Mouse (Mus musculus) heart, embryonic 16.5 days (tissue): ENCODE data around the gene Scn5a. TPM values are rescaled to one million over a fixed set of nuclear protein-coding genes. Genes with fewer than 3 reads are reported as not detected.

Experiments used
- ATAC-seq: fragments of 200-750 bp; cut with Nextera tagmentation; replicated peaks from 2 replicates; pipeline ENCODE4 v1.8.0; 2017; ENCODE audit warnings: moderate number of reproducible peaks; ENCODE audit not compliant: insufficient read depth, low FRiP score; ENCODE audit errors: extremely low read depth
- H3K27ac ChIP-seq: fragments of 300-500 bp; sonication (generic); 2 replicates; pipeline ENCODE4 v1.5.1; 2014; ENCODE audit warnings: mild to moderate bottlenecking, low read length, control low read depth, moderate library complexity
- H3K27me3 ChIP-seq: fragments of 300-500 bp; sonication (generic); 2 replicates; pipeline ENCODE4 v1.6.1; 2014; ENCODE audit warnings: low read length, mixed read lengths; ENCODE audit not compliant: control insufficient read depth, insufficient read depth
- H3K36me3 ChIP-seq: fragments of 300-500 bp; sonication (generic); 2 replicates; pipeline ENCODE4 v1.6.1; 2014; ENCODE audit not compliant: control insufficient read depth, insufficient read depth
- H3K4me1 ChIP-seq: fragments of 300-500 bp; sonication (generic); 2 replicates; pipeline ENCODE4 v1.6.1; 2014; ENCODE audit warnings: low read length, mixed read lengths; ENCODE audit not compliant: control insufficient read depth, insufficient read depth
- H3K4me2 ChIP-seq: fragments of 300-500 bp; sonication (generic); 2 replicates; pipeline ENCODE4 v1.6.1; 2014; ENCODE audit warnings: low read depth, mild to moderate bottlenecking, control low read depth, low read length
- H3K4me3 ChIP-seq: fragments of 300-500 bp; sonication (generic); 2 replicates; pipeline ENCODE4 v1.5.1; 2014; ENCODE audit warnings: mild to moderate bottlenecking, control low read depth, low read length
- H3K9ac ChIP-seq: fragments of 300-500 bp; sonication (generic); 2 replicates; pipeline ENCODE4 v1.6.1; 2014; ENCODE audit warnings: low read length, control low read depth
- H3K9me3 ChIP-seq: fragments of 300-500 bp; sonication (generic); replicated peaks from 2 replicates; pipeline ENCODE4 v1.6.1; 2016; ENCODE audit warnings: low read length; ENCODE audit not compliant: control insufficient read depth
- WGBS: fragments of 180-500 bp; shearing (Covaris S2); extraction: QIAGEN DNeasy Blood & Tissue Kit; methylation state at CpG from one replicate; pipeline ENCODE4 v1.1.7; 2014; 5-methylcytosine and 5-hydroxymethylcytosine counted together
- polyA plus RNA-seq: library from polyadenylated mRNA; unstranded; fragments of >200 nt; fragmentation: Nextera tagmentation; extraction: Ambion mirVana; gene quantifications from 2 replicates; pipeline ENCODE4 v1.2.1, GENCODE M21; 2015

Scn5a gene
- polyA plus RNA-seq, result 7.5 and 9.0 TPM in 2 replicates

GRCm38 (mm10) chr9:119578636-119579438, at the start of gene Scn5a:
Gene Scn5a, minus strand, starts transcription at chr9:119579016.
- peak within 1 kb of the TSS; percentile 87 for H3K9ac ChIP-seq
- no peaks in the 10 kb centered on the region for H3K36me3 ChIP-seq
- peak within 1 kb of the TSS; percentile 91 for H3K4me2 ChIP-seq
- under 1% methylated on average over 72 of the region's 99 CpGs for WGBS
- peaks cover 31% of the 10 kb centered on the region for H3K4me1 ChIP-seq
- peaks cover 52% of the 10 kb centered on the region for H3K27me3 ChIP-seq
- peak; percentile 81 for ATAC-seq
- peak within 1 kb of the TSS; percentile 25 for H3K27ac ChIP-seq
- no peaks in the 10 kb centered on the region for H3K9me3 ChIP-seq
- peak within 1 kb of the TSS; percentile 75 for H3K4me3 ChIP-seq

GRCm38 (mm10) chr9:119627227-119627626, 48.4 kb upstream of the Scn5a start:
- Histone ChIP-seq H3K4me2 (no peak overlapping the region), H3K4me1 (peaks cover 10% of the 10 kb centered on the region)
- WGBS, result 61% methylated on average over 6 of the region's 6 CpGs

GRCm38 (mm10) chr9:119624151-119624550, 45.3 kb upstream of the Scn5a start:
- Histone ChIP-seq H3K27ac (no peak overlapping the region), H3K4me1 (no peaks in the 10 kb centered on the region), H3K27me3 (no peaks in the 10 kb centered on the region), H3K9ac (no peak overlapping the region), H3K4me3 (no peak overlapping the region), H3K4me2 (peak overlapping the region; percentile 22; the same call in 1 of the 2 replicates), H3K36me3 (no peaks in the 10 kb centered on the region), H3K9me3 (peaks cover 6% of the 10 kb centered on the region; the same call in 1 of the 2 replicates)
- ATAC-seq, result no peak
- 53% methylated on average over 4 of the region's 4 CpGs for WGBS

More at GRCm38 (mm10) chr9:119627227-119627626, 48.4 kb upstream of the Scn5a start:
- Histone ChIP-seq H3K9ac (no peak overlapping the region), H3K36me3 (no peaks in the 10 kb centered on the region), H3K27ac (no peak overlapping the region), H3K27me3 (no peaks in the 10 kb centered on the region; the same call in 1 of the 2 replicates), H3K4me3 (no peak overlapping the region), H3K9me3 (peaks cover 6% of the 10 kb centered on the region; the same call in 1 of the 2 replicates)
- no peak for ATAC-seq

- Histone ChIP-seq H3K4me1 (peaks cover 6% of the 10 kb centered on the region; the same call in 1 of the 2 replicates), H3K27ac (no peak overlapping the region), H3K9me3 (no peaks in the 10 kb centered on the region), H3K9ac (no peak overlapping the region), H3K4me3 (no peak overlapping the region), H3K4me2 (no peak overlapping the region), H3K36me3 (no peaks in the 10 kb centered on the region), H3K27me3 (no peaks in the 10 kb centered on the region; the same call in 1 of the 2 replicates)
- ATAC-seq, result no peak
- WGBS, result 65% methylated on average over 6 of the region's 6 CpGs
These were observed 36.0 kb upstream of the Scn5a start for GRCm38 (mm10) chr9:119614798-119615197.

- no peak overlapping the region for H3K4me2 ChIP-seq
- H3K36me3 ChIP-seq, result no peaks in the 10 kb centered on the region
- no peak overlapping the region for H3K4me3 ChIP-seq
- H3K27me3 ChIP-seq, result no peaks in the 10 kb centered on the region; the same call in 1 of the 2 replicates
- no peak overlapping the region for H3K27ac ChIP-seq
- peaks cover 2% of the 10 kb centered on the region; the same call in 1 of the 2 replicates for H3K4me1 ChIP-seq
- H3K9ac ChIP-seq, result no peak overlapping the region
- WGBS, result 77% methylated on average over 7 of the region's 7 CpGs
- no peaks in the 10 kb centered on the region for H3K9me3 ChIP-seq
- ATAC-seq, result no peak
These were observed 31.8 kb upstream of the Scn5a start for GRCm38 (mm10) chr9:119610563-119611166.

GRCm38 (mm10) chr9:119606906-119607305, 28.1 kb upstream of the Scn5a start:
- Histone ChIP-seq H3K9ac (no peak overlapping the region), H3K9me3 (no peaks in the 10 kb centered on the region), H3K4me1 (no peaks in the 10 kb centered on the region), H3K36me3 (no peaks in the 10 kb centered on the region), H3K27me3 (no peaks in the 10 kb centered on the region), H3K4me3 (no peak overlapping the region), H3K4me2 (no peak overlapping the region), H3K27ac (no peak overlapping the region)
- WGBS, result 94% methylated on average over 5 of the region's 5 CpGs
- no peak for ATAC-seq

GRCm38 (mm10) chr9:119604607-119605006, 25.8 kb upstream of the Scn5a start:
- H3K27ac ChIP-seq, result no peak overlapping the region
- ATAC-seq, result no peak
- WGBS, result 68% methylated on average over 8 of the region's 8 CpGs
- H3K4me3 ChIP-seq, result no peak overlapping the region
- H3K9me3 ChIP-seq, result 0 out of 2 replicates have a peak, but pooled peaks cover 3% of the 10 kb centered on the region
- no peaks in the 10 kb centered on the region for H3K27me3 ChIP-seq
- no peak overlapping the region for H3K4me2 ChIP-seq
- no peak overlapping the region for H3K9ac ChIP-seq
- H3K36me3 ChIP-seq, result no peaks in the 10 kb centered on the region
- no peaks in the 10 kb centered on the region for H3K4me1 ChIP-seq

GRCm38 (mm10) chr9:119598501-119598900, 19.7 kb upstream of the Scn5a start:
- 71% methylated on average over 10 of the region's 10 CpGs for WGBS
- Histone ChIP-seq H3K36me3 (no peaks in the 10 kb centered on the region), H3K9ac (no peak overlapping the region), H3K4me1 (no peaks in the 10 kb centered on the region), H3K27ac (no peak overlapping the region), H3K4me3 (no peak overlapping the region), H3K4me2 (no peak overlapping the region), H3K9me3 (0 out of 2 replicates have a peak, but pooled peaks cover 4% of the 10 kb centered on the region), H3K27me3 (no peaks in the 10 kb centered on the region)
- no peak for ATAC-seq

- Histone ChIP-seq H3K9me3 (0 out of 2 replicates have a peak, but pooled peaks cover 4% of the 10 kb centered on the region), H3K27ac (no peak overlapping the region), H3K9ac (no peak overlapping the region), H3K4me3 (no peak overlapping the region), H3K36me3 (no peaks in the 10 kb centered on the region), H3K4me1 (no peaks in the 10 kb centered on the region), H3K4me2 (no peak overlapping the region), H3K27me3 (no peaks in the 10 kb centered on the region)
- ATAC-seq, result no peak
- WGBS, result 71% methylated on average over 8 of the region's 8 CpGs
These were observed 18.5 kb upstream of the Scn5a start for GRCm38 (mm10) chr9:119597332-119597731.
